Mouse (Mus musculus) granulocyte monocyte progenitor cell, adult 5-6 weeks (primary cell): ENCODE measurements around the gene Vwa5b2. TPM values are rescaled to one million over a fixed set of nuclear protein-coding genes. Genes with fewer than 3 reads are reported as not detected.

Experiments
- ATAC-seq: replicated peaks from 2 replicates; pipeline ENCODE4 v1.8.0; 2016; ENCODE audit warnings: mild to moderate bottlenecking, moderate TSS enrichment, inconsistent platforms; ENCODE audit not compliant: poor library complexity, severe bottlenecking
- total RNA-seq, 2 experiments: library from RNA; stranded (forward) in 1 of 2; stranded (reverse) in 1 of 2; fragments of 200-712, 200-1000 nt in 1 of 2; fragments of >200 nt in 1 of 2; fragmentation: Nextera tagmentation in 1 of 2; gene quantifications; 2 replicates each; pipeline ENCODE4 v1.2.3; 2014 to 2017

The Vwa5b2 gene
- total RNA-seq (2014; fragmentation: Nextera tagmentation) = not detected in 2 replicates
- not detected in 2 replicates for total RNA-seq (2017)

DNA sequence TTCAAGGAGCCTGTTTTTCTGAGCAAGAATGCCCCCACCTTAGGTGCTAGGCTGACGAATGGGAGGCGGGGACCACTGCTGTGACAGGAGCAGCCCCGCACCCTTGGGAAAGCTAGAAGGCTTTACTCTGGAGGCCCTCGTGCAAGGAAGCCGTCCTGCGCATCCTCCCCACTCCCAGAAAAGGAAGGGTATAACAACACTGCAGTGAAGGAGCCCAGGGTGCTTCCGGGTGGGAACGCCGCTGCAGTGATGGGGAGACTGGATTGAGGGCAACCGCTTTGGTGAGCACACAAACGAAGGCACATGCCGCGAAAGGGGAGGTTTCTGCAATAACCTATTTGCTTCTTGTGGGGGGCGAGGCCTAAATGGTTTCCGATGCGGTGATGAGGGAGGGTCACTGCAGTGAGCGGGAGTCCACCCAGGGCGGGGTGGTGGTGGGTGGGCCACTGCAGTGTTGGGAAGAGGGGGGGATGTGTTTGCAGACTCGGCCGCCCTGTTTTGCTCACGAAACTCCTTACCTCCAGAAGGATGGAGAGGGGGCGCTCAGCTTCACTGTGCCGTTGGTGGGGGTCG lies at the start of gene Vwa5b2:
Gene Vwa5b2, plus strand, starts transcription at position 106 of the 573 bp plus-strand sequence.
- ATAC-seq = no peak

DNA sequence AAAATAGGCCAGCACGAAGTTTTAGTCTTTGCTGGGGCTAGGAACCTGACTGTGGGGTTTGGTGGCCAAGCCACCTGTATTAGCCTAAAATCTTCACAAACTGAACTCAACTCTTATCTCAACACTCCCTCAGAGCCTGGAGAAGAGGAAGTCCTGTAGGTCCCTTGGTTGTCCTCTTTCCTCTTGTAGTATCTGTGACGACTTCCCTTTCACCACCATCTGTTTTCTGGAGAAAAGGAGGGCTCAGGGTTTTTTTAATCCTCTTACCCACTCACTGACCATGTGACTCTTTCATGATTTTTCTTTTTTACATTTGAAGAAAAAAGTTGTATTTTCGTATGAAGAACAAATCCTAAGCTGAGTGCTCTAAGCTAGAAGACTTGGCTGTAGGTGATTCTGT lies 49.6 kb upstream of the Vwa5b2 start:
- ATAC-seq = no peak

DNA sequence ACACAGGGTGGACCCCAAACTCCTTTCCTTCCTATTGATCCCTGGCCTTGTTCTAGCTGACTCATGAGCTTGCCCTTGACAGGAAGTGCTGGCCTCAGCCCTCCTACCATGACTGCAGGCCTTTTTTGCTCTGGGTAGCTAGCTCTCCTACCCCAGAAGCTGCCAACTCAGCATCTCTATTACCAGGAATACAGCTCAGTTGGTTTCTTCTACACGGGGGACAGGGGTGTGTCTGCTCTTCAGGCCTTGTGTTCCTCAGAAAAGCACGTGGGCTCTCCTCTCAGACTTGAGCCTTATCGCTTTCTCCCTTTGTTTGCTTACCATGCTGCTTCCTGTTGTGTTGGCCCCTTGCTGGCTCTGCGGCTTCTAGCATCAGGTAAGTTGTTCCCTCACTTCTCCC lies 48.8 kb upstream of the Vwa5b2 start:
- ATAC-seq = no peak

DNA sequence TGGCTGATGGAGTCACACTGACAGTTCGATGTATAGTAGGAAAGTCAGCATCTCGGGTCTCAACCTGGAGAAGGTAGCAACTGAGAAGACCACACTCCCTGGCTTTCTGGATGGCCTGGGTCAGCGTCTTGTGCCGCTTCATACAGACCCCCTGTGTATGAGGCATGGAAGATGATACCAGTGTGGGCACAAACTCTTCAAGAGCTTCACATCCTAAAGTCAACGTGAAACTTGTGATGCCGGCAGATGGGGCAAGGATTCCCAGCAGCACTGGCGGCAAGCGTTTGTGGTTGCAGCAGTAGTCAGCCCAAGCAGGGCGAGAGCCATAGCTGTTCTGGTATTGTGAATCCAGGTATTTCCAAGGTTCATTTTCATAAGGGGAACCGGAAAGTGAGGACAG lies 43.6 kb upstream of the Vwa5b2 start:
- no peak for ATAC-seq

DNA sequence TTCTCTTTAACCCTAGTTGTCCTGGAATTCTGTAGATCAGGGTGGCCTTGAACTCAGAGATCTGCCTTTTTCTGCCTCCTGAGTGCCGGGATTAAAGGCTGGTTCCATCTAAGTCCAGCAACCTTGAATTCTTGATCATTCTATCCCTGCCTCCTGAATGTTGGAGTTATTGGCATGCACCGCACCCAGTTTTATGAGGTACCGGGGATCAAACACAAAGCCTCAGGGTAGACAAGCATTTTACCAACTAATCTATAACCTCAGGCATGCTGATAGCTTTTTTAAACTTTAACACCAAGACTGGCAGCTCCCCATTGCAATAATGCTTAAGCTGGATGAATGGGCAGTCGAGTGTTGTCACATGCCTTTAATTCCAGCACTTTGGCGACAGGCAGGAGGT lies 41.8 kb upstream of the Vwa5b2 start:
- ATAC-seq = no peak

DNA sequence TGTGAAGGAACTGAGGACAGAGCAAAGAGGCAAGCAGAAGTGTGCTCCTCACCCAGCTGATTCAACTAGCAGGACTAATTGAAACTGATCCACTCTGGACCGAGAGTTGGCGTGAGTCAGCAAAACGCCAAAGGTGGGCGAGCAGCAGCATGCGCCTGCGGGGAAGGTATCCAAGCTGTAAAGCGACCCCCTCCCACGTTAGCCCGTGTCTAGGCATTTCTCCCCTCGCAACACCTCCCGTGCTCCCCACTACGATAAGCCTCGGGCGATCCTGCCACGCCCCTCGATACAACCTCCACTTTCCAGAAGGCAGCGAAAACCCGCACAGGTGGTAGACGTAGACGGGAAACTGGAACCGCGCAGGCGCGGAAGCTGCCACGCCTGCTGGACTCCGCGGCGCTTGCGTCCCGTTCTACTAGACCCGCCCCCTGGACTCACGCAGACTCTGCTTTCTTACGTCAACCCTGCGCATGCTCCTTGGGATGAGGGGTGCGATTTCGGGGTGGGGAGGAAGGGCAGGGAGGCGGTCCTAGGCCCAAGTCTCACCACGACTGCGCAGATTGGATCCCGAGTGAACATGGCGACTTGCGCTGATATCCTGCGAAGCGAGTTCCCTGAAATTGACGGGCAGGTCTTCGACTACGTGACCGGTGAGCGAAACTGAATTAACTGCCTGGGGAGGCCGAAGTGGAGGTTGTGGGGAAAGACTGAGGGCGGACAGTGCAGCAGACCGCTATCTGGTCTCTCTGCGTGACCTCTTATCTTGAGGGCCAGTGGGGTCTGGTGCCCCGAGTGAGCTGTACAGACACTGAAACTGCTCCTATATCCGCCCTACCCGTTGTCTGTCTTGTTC lies 40.9 kb upstream of the Vwa5b2 start, which contains the start of gene Abcf3:
Gene Abcf3, plus strand, starts transcription at position 482 of the 853 bp plus-strand sequence.
- peak; percentile 97 for ATAC-seq

DNA sequence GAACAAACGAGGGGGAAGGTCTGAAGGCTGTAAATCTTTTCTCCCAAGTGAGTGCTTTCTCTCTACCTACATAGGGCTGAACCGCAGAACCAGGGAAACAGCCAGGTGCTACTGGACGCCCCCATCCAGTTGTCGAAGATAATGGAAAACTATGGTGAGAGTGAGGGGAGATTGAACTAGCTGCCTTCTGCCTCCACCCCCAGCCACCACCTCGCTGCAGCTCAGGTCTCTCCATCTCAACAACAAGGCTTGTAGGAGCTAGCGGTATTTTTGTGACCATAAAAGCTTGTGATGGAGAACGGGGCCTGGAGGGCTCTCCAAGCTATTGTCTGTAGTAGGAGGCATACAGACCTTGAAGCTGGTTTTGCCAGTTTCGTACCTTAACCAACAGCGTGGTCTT lies 40.1 kb upstream of the Vwa5b2 start:
- ATAC-seq = no peak

DNA sequence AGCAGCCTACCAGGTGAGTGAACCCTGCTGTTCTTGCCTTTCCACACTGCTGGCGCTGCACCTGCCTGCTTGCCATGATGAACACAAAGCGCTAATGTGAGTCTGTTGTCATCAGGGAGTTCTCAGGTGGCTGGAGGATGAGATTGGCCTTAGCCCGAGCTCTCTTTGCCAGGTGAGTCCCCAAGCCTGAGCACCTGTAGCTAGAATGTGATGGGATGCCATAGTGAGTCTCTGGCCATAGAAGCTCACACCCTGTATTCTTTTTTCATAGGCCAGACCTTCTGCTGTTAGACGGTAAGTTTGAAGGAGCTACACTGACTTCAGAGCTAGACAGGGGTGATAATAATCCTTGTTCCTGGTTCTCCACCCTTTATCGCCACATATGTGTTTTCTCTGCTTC lies 37.6 kb upstream of the Vwa5b2 start:
- no peak for ATAC-seq

DNA sequence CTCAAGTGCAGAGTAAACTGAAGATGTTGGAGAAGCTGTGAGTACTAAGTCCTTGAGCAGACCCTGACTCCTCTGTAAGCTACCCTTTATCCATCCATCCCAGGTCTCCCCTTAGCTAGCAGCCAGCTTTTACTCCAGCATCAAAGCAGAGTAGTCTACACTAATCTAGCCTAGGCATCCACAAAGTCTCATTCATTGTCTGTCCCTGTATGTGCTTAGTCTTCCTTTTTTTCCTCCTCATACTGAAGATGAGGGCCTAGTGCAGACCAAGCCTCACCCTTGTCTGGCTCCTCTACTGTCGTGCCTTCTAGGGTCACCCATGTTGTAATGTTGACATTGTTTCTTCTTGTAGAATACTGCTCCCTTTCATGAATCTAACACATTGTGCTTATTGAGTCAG lies 36.7 kb upstream of the Vwa5b2 start:
- no peak for ATAC-seq

DNA sequence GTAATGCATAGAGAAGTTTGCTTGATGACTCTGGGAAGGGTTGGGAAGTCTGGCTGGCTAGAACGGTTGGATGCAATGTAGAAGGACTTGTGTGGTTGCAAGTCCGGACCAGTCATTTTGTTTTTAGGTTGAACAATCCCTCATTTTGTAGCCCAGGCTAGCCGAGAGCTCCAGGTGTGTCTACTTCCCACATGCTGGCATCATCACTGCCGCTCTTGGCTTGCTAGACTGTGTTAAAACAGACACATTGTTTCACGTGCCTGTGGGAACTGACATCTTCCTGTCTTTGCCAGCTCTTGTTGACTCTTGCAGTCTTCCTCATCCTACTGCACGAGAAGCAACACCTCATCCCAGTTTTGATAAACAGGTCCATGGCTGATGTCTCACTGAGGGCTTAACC lies 34.3 kb upstream of the Vwa5b2 start:
- no peak for ATAC-seq

DNA sequence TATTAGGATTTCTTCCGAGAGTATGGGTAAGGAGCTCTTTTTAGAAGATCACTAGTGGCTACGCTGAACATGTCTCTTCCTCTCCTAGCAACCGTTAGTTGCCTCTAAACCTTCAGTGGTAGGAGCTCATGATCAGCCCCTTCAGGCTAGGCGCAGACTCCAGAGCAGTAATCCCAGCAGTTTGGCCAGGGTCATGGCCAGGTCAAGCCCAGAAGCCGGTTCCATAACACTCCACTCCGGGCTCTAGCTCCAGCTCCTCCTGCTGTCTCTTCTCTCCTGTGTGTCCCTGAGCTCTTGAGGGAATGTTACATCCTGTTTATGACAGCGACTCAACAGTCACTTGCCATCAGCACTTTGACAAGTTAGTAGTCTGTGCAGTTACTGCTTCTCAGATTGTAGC lies 31.9 kb upstream of the Vwa5b2 start:
- no peak for ATAC-seq

DNA sequence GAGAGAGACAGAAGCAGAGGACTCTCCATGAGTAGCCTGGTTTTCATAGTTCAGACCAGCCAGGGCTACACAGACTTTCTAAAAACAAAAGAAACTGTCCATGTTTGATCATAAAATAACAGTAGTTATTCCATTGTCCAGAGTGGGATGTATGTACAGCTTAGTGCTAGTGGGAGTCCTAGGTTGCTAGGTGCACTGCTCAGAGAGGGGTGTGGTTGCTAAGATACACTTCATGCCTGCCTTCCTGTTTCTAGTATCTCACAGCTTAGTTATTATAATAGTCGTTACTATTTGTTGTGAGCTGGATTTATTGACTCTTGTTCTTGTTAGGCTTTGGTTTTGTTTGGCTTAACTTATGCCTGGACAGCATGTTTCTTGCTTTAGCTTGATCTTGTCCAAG lies 24.2 kb upstream of the Vwa5b2 start:
- ATAC-seq = no peak

DNA sequence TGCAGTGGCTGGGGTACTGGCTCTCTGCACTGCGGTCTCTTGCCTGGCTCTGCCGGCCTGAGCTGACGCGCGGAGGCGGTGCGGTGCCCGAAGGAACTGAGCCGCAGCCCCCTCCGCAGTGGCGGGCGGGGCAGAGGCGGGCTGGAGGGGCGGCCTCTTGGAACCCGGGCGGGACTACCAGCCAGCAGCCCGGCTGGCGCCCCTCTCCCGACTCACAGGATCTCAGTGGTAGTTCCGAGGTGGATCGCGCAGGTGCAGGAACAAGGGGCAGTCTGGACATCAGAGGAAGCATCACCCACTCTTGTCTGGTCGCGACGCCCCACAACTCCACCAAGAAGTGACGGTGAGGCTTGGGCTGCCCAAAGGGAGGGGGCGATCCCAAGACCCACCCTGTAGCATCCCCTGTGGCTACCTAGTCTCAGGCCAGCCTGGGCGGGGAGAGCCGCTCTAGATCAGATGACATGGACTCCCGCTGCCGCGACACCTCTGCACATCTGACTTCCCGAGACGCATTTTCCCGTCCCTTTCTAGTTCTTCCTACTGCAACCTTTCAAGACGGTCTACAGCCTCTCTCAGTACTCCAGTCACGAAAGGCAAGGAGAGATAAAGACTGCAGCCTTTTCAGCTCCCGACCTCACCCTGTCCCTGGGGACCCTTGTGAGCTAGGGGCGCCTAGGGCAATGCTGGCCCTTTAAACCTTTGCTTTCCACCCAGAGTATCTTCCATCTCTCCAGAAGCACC lies 838 bp downstream of the Vwa5b2 start:
- peak; percentile 54 for ATAC-seq

DNA sequence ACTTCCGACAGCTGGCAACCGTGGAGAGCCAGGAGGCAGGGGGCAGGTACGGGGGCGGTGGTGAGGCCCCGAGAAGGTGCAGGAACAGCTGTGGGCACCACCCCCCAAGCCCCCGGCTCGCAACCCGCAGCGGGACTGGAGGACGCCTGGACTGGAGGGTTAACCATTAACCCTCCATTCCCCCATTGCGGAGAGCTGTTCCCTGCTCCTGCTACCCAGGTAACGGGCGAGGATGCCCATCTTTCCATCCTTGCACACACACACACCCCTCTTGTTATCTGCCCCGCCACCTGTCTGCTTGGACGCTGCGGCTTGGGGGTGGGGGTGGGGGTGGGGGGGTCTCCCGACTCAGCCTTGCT lies 1.4 kb downstream of the Vwa5b2 start:
- ATAC-seq = no peak

DNA sequence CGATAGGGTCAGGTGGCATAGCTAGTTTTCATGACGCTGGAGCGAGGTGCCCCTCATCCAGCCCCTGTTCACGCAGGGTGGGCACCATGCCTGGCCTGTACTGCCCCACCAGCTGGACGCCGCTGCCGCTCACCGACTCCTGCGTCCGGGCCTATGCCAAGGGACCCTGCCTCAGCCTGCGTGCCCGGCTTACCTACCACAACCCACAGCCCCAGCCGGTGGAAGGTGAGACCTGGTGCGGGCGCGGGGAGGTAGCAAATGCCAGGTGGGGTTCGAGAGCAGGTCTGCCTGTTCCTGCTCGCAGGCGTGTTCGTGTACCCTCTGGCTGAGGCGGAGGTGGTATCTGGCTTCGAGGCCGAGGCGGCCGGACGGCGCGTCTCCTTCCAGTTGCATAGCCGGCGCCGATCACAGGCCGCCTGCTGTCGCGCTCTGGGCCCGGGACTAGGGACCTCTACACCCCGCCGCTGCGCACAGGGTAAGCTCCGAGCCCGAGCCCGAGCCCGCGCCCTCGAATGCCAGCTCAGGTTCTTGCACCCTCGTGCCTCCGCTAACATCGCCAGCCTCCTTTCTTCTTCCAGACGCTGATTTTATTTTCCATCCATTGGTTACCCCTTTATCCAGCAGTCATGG lies 1.9 kb downstream of the Vwa5b2 start:
- ATAC-seq = peak; percentile 55

DNA sequence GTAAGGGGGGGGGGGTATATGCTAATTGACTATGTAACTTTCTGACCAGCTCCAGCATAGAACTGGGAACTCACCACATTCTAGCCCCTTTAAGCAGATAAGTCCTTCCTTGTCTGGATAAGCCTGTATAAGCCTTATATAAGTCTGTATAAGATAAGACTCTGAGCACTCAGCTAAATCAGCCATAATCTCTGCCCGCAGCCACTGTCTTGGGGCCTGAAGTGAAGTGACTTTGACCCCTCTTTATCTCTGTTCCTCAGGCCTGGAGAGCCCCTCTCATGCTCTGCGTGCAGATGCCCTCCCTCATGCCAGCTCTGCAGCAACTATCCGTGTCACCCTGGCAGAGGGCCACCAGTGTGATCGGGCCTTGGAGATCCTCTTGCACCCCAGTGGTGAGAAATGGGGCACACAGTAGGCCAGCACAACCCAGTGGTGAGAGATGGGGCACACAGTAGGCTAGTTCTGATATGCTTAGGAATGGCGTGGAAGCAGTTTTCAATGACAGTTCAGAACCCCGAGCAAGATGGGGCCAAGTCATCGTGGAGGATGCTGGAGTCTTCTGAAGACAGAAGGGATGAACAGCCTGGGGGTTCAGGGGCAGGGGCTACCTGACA lies 5.9 kb downstream of the Vwa5b2 start:
- ATAC-seq = no peak

DNA sequence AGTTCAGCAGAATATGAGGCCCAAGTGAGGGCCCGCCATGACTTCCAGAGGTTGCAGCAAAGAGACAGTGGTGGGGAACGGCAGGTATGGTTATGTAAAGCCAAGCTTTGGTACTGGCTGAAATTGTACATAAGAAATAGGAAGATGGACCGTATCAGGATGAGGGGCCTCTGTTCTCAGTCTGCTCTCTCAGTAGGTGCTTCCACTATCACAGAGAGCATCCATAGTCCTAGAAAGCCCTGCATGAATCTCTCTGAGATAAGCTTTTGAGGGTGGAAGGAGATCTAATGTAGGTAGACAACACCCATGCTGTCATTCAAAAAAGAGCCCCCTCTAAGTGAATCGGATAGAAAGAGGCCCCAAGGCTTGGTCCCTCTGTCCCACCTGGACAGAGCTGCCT lies 6.5 kb downstream of the Vwa5b2 start:
- no peak for ATAC-seq

DNA sequence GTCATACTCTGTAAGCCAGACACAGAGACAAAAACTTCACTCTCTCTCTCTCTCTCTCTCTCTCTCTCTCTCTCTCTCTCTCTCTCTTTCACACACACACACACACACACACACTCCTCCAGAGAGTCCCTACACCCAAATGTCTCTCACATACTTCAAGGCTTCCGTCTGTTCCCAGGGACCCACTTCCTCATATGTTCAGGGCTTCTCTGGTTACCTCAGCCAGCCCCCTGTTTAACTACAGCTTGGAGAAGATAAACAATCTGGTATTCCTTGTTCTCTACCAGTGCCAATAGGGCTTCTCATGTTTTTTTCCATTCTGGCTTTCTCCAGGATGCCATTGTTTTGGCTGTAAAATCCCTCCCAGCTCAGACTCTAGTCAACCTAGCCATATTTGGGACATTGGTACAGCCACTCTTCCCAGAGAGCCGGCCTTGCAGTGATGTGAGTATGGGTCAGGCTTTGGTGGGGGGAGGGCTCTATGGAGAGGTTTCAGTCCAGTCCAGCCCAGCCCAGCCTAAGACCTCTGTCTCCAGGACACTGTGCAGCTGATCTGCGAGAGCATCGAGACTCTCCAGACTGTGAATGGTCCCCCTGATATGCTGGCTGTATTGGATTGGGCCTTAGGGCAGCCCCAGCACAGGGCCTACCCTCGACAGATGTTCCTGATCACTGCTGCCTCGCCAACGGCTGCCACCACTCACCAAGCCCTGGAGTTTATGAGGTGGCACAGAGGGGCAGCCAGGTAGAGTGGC lies 7.6 kb downstream of the Vwa5b2 start:
- ATAC-seq = no peak; the same call in 1 of the 2 replicates

DNA sequence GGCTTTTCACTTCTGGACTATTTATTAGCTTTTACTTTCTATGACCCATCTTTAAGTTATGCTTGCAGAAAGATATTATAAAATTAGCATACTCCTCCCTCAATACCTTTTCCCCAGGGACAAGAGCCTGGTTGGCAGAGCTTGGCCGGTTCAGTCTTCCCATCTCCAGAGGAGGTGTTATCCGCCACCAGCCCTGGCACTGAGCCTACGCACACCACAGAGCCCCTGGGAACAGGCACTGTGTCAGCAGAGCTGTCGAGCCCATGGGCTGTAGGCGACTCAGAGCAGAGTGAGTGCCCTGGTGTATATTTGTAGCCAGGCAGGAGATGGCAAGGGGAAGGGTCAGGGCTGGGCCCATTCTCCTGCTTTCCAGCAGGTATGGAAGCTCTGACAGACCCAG lies 11.2 kb downstream of the Vwa5b2 start:
- no peak for ATAC-seq

DNA sequence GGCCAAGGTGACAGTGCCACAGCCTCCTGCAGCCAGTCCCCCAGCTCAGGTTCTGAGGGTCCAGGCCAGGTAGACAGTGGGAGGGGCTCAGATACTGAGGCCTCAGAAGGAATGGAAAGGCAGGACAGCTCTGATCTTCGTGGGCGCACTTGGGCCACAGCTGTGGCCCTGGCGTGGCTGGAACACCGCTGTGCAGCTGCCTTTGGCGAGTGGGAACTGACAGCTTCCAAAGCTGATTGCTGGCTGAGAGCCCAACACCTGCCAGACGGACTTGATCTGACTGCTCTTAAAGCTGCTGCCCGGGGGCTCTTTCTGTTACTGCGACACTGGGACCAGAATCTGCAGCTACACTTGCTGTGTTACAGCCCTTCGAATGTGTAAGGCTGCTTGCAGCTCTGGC lies 15.4 kb downstream of the Vwa5b2 start:
- no peak for ATAC-seq
